Mouse (Mus musculus) liver, postnatal 0 days (tissue): ENCODE measurements around the gene Bloc1s4. TPM values are rescaled to one million over a fixed set of nuclear protein-coding genes. Genes with fewer than 3 reads are reported as not detected.
A peak's percentile ranks its signal among the peaks of the same experiment; 100 is the strongest.

ENCODE experiments used
- ATAC-seq: fragments of 200-750 bp; cut with Nextera tagmentation; 2 replicates; pipeline ENCODE4 v1.8.0; 2017; ENCODE audit warnings: mild to moderate bottlenecking, moderate library complexity
- DNase-seq: peaks from one replicate; pipeline ENCODE4 v3.0.0-alpha.2; 2016
- H3K27ac ChIP-seq: fragments of 300-500 bp; sonication (generic); 2 replicates; pipeline ENCODE4 v1.5.1; 2014; ENCODE audit warnings: antibody characterized with exemption, moderate library complexity, mild to moderate bottlenecking, low read depth
- H3K27me3 ChIP-seq: fragments of 300-500 bp; sonication (generic); 2 replicates; pipeline ENCODE4 v1.6.1; 2014; ENCODE audit warnings: low read length, control low read depth, mixed read lengths; ENCODE audit not compliant: insufficient read depth
- H3K36me3 ChIP-seq: fragments of 300-500 bp; sonication (generic); replicated peaks from 2 replicates; pipeline ENCODE4 v1.6.1; 2014; ENCODE audit warnings: mild to moderate bottlenecking, control low read depth, low read length, moderate library complexity, mixed read lengths; ENCODE audit not compliant: insufficient read depth
- H3K4me1 ChIP-seq: fragments of 300-500 bp; sonication (generic); 2 replicates; pipeline ENCODE4 v1.6.1; 2014; ENCODE audit warnings: antibody characterized with exemption, mild to moderate bottlenecking, control low read depth; ENCODE audit not compliant: insufficient read depth
- H3K4me2 ChIP-seq: fragments of 300-500 bp; sonication (generic); 2 replicates; pipeline ENCODE4 v1.6.1; 2014; ENCODE audit warnings: low read depth, mild to moderate bottlenecking, low read length, moderate library complexity, mixed read lengths
- H3K4me3 ChIP-seq: fragments of 300-500 bp; sonication (generic); 2 replicates; pipeline ENCODE4 v1.5.1; 2014; ENCODE audit warnings: low read depth, low read length
- H3K9ac ChIP-seq: fragments of 300-500 bp; sonication (generic); replicated peaks from 2 replicates; pipeline ENCODE4 v1.6.1; 2014; ENCODE audit warnings: mild to moderate bottlenecking, moderate library complexity
- H3K9me3 ChIP-seq: fragments of 300-500 bp; sonication (generic); 2 replicates; pipeline ENCODE4 v1.6.1; 2016; ENCODE audit warnings: mild to moderate bottlenecking, control low read depth, low read length, mixed read lengths
- CTCF ChIP-seq: sonication (generic); IDR thresholded peaks from 2 replicates; pipeline ENCODE4 v1.5.1; 2016; ENCODE audit warnings: antibody characterized with exemption, low read depth
- EP300 ChIP-seq: IDR thresholded peaks from 2 replicates; pipeline ENCODE4 v1.6.1; 2016; ENCODE audit warnings: antibody characterized with exemption, low read depth, mild to moderate bottlenecking
- WGBS: fragments of 180-500 bp; shearing (Covaris S2); extraction: QIAGEN DNeasy Blood & Tissue Kit; methylation state at CpG from one replicate; pipeline ENCODE4 v1.1.7; 2014; ENCODE audit not compliant: insufficient replicate concordance; 5-methylcytosine and 5-hydroxymethylcytosine counted together
- polyA plus RNA-seq: library from polyadenylated mRNA; unstranded; fragments of >200 nt; fragmentation: Nextera tagmentation; extraction: Ambion mirVana; gene quantifications from 2 replicates; pipeline ENCODE4 v1.2.1, GENCODE M21; 2015

Gene Bloc1s4
- polyA plus RNA-seq, 1 experiment from 2014 or later: 14.6 TPM

DNA sequence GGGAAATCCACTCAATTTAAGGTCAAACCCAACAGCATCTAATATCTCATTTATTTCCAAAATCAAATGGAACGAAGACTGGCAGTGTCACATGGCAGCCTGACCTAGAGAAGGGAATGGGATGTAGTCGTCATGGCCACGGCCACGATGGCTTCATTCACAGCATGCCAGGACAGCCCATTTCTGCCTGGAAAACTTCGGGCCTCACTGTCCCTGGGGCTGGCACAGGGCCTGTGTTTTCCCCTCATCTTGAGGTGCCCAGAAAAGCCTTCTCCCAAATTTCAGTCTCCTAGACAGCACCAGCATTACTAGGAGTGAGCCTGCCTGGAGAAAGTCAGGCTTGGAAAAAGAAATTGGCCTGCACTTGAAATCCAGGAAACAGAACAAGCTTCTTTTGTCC, 43.1 kb downstream of the Bloc1s4 start:
- H3K36me3 ChIP-seq: no peaks in the 10 kb centered on the region
- H3K9me3 ChIP-seq: no peaks in the 10 kb centered on the region
- H3K27ac ChIP-seq: no peak overlapping the region
- no peaks in the 10 kb centered on the region for H3K27me3 ChIP-seq
- H3K4me2 ChIP-seq: no peak overlapping the region
- no peak for ATAC-seq
- peaks cover 12% of the 10 kb centered on the region for H3K4me1 ChIP-seq
- TF ChIP-seq EP300: no peak
- no peak for DNase-seq
- WGBS: 88% methylated on average over 5 of the region's 5 CpGs
- H3K4me3 ChIP-seq: no peak overlapping the region
- no peak overlapping the region for H3K9ac ChIP-seq

GRCm38 (mm10) chr5:36704684-36705083, 43.8 kb downstream of the Bloc1s4 start:
- Histone ChIP-seq H3K27me3 (no peaks in the 10 kb centered on the region), H3K4me3 (no peak overlapping the region), H3K9me3 (no peaks in the 10 kb centered on the region), H3K36me3 (no peaks in the 10 kb centered on the region), H3K9ac (no peak overlapping the region; the same call in 1 of the 2 replicates), H3K4me1 (peaks cover 12% of the 10 kb centered on the region), H3K27ac (no peak overlapping the region), H3K4me2 (no peak overlapping the region)
- ATAC-seq (no peak), DNase-seq (no peak)
- WGBS: 76% methylated on average over 6 of the region's 6 CpGs
- TF ChIP-seq EP300: no peak
- TF ChIP-seq CTCF: no peak

DNA sequence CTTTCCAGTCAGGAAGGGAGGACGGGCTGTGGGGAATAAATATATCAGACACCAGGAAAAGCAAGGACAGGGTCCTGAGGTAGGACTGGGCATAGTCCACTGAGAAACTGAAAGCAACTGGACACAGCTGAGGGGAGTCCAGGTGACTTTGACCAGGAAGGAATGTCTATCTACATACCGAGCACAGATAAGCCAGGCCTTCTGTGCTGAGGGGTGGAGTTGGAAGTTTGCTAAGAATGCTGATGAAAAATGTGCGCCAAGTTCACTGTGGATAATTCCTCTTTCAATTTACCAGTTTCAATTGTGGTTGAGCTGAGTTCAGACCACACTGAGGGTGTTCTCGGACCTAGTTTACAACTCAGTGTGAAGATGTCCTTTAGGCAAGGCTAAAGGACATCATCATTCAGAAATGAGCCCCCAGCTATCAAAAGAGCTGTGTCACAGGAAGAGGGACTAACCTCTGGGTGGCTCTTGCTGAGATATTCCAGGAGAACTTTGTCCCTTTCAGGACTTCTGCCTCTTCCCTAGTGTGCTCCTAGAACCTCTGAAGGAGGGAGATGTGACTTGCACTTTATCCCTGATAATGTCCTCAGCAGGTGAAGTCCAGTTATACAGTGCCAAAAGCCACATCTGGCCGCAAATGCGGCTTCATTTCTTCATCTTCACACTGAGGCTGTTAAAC, 47.4 kb downstream of the Bloc1s4 start:
- Histone ChIP-seq H3K27me3 (no peaks in the 10 kb centered on the region), H3K27ac (0 out of 2 replicates have a peak overlapping the region, but pooled peaks have one; percentile 55), H3K4me2 (0 out of 2 replicates have a peak overlapping the region, but pooled peaks have one; percentile 22), H3K9me3 (no peaks in the 10 kb centered on the region), H3K4me1 (peaks cover 30% of the 10 kb centered on the region), H3K4me3 (no peak overlapping the region), H3K9ac (no peak overlapping the region), H3K36me3 (no peaks in the 10 kb centered on the region)
- no peak for DNase-seq
- TF ChIP-seq CTCF (no peak), EP300 (no peak)
- 46% methylated on average over 6 of the region's 6 CpGs for WGBS
- peak; percentile 30; the same call in 1 of the 2 replicates for ATAC-seq

DNA sequence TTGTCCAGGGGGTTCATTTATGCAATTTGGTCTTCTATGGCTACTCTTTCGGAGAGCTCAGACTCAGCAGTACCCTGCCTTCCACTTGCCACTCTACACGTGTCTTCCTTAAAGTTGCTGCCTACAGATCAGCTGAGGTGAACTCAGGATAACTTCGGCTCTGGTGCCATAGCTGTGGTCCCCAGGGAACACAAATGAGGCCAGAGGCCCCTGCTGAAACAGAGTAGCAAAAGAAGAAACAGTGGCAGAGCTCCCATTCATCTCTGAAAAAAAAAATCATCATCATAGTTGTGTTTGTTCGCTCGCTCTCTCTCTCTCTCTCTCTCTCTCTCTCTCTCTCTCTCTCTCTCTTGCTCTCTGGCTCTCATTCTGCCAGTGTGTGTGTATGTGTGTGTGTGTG, 49.8 kb downstream of the Bloc1s4 start:
- 57% methylated on average over 5 of the region's 5 CpGs for WGBS
- TF ChIP-seq EP300: no peak
- TF ChIP-seq CTCF: no peak
- Histone ChIP-seq H3K9me3 (no peaks in the 10 kb centered on the region), H3K36me3 (no peaks in the 10 kb centered on the region), H3K4me2 (no peak overlapping the region), H3K4me3 (no peak overlapping the region), H3K27ac (no peak overlapping the region), H3K27me3 (no peaks in the 10 kb centered on the region), H3K4me1 (peaks cover 36% of the 10 kb centered on the region), H3K9ac (no peak overlapping the region)
- DNase-seq (no peak), ATAC-seq (no peak)

- DNase-seq (no peak), ATAC-seq (no peak)
- WGBS: 45% methylated on average over 7 of the region's 7 CpGs
- Histone ChIP-seq H3K9ac (no peak overlapping the region), H3K4me2 (no peak overlapping the region), H3K4me1 (peaks cover 39% of the 10 kb centered on the region), H3K9me3 (no peaks in the 10 kb centered on the region), H3K27me3 (no peaks in the 10 kb centered on the region), H3K36me3 (no peaks in the 10 kb centered on the region), H3K27ac (no peak overlapping the region), H3K4me3 (no peak overlapping the region)
- no peak for TF ChIP-seq EP300
- no peak for TF ChIP-seq CTCF
These were observed 50.3 kb downstream of the Bloc1s4 start for GRCm38 (mm10) chr5:36698067-36698670.

Other genes with a start within 250 kb of the Bloc1s4 start
- 5.7 and 6.5 TPM in 2 replicates for gene Tbc1d14, start 155.4 kb downstream of the Bloc1s4 start, polyA plus RNA-seq
- 15.9 and 18.5 TPM in 2 replicates for gene D5Ertd579e, start 52.6 kb downstream of the Bloc1s4 start, polyA plus RNA-seq
- gene Mrfap1, start 48.1 kb upstream of the Bloc1s4 start, polyA plus RNA-seq: 153 and 164 TPM in 2 replicates
- 15.2 and 17.0 TPM in 2 replicates for gene Man2b2, start 82.0 kb upstream of the Bloc1s4 start, polyA plus RNA-seq
- not detected in 2 replicates for gene Ppp2r2c, start 119.9 kb upstream of the Bloc1s4 start, polyA plus RNA-seq
- 1.7 and 1.9 TPM in 2 replicates for gene Wfs1, start 240.6 kb upstream of the Bloc1s4 start, polyA plus RNA-seq